Mouse (Mus musculus) heart, postnatal 4 days (tissue): ENCODE measurements at regions not wholly inside any gene's neighbourhood (a gene's known extent, or its start where the extent isn't known, plus 50 kb on each side); places are given as distances from the start of the nearest gene placed in this dataset.

Source experiments
- DNase-seq: peaks from one replicate; pipeline ENCODE4 v3.0.0; 2021

DNA sequence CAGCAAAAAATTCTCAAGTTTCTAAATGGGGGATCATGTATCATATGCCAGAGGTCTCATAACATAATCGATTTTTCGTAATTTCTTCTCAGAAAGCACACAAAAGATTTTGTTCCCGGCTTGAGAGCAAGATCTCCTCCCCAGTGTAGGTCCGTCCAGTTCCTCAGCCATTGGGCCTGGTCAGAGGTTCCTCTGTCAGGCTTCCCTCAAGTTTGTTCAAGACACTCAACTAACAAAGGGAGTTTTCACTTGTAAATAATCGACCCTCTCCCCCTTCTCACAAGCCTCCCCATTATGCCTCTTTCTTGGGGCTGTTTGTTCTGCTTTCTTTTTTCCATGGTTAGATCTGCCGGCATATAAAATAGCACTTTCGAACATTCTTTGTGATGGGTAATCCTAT, 539.7 kb downstream of the Ptprc start:
- DNase-seq = no peak

DNA sequence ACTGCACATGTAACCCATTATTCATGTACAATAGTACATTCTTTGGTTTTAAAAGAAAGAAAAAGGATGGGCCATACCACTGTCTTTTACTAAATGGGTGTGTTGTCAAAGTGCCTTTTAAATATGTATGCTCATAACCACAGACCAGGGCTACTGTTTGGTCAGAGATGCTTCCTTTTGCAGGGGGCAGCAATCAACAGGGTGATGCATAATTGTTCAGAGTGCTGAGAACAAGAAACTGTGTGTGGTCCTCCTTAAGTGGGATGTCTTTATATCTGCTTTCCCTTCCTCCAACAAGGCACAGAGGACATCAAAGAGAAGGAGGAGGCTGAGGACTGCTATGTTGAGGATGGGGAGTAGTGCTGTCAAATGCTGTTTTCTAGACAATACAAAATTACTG, 544.0 kb downstream of the Ptprc start:
- DNase-seq = no peak

DNA sequence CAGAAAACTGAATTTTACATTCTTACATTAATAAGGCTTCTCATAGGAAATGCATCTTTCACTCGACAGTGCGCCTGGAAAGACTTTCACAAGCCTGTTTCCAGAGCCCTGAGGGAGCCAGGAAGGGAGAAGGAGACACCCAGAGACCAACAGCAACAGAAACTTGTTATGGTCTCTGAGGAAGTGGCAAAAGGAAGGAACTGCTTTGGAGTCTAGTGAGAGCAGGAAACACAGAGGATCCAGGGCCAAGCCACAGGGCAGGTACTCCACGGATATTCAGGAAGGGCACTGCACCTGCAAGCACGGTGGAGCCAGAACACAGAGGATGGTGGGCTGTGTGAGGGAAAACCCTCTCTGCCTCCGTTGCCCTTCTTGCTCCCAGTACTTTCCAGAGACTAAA, 554.8 kb downstream of the Ptprc start:
- DNase-seq = peak; percentile 12

DNA sequence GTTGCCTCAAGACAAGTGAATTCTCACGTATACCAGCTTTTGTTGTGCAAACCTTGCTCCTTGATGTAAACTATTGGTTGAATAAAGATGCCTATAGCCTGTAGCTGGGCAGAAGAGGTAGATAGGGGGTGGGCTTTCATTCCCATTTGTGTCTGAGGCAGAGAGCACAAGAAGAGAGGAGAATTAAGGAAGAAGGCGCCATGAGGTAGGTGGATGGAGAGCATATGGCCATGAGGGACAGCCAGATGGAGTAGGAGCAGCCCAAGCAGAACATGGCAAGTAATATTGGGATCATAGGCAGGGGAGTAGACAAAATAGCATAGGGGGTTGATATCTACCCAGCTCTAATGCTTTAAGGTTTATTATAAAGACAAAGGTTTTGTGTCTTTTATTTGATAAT, 557.3 kb downstream of the Ptprc start:
- no peak for DNase-seq

DNA sequence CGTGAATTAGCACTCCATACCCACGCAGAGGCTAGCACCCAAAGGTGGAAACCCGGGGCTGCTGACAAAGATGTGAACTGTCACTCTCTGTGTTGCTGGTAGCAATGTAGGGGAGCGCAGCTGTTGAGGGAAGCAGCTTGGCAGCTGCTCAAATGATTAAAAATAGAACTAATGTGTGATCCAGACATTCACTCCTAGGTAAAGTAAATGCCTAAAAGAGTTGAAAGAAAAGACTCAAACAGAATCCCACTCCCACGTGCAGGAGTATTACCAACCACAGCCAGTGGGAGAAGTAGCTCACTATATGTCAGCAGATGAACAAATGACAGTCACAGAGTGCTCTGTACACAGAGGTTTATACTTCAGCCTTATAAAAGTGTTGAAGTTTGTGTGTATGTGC, 558.0 kb downstream of the Ptprc start:
- peak; percentile 34 for DNase-seq

DNA sequence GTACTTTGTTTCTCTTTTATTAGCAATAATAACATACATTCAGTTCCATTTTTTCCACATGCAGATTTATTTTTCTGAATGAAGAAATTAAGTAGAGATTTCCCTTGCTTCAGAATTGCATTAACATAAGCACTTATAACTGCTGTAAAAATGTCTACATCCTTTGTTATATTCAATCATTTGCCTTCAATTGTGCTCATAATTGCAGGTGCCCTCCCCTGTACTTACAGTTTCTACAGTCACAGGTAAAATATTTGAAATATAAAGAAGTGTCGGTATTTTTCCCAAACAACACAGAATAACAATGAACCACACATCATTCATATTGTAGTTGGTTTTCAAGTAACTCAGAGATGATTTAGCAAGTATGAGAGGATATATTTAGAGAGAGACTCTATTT, 568.8 kb downstream of the Ptprc start:
- DNase-seq = no peak

DNA sequence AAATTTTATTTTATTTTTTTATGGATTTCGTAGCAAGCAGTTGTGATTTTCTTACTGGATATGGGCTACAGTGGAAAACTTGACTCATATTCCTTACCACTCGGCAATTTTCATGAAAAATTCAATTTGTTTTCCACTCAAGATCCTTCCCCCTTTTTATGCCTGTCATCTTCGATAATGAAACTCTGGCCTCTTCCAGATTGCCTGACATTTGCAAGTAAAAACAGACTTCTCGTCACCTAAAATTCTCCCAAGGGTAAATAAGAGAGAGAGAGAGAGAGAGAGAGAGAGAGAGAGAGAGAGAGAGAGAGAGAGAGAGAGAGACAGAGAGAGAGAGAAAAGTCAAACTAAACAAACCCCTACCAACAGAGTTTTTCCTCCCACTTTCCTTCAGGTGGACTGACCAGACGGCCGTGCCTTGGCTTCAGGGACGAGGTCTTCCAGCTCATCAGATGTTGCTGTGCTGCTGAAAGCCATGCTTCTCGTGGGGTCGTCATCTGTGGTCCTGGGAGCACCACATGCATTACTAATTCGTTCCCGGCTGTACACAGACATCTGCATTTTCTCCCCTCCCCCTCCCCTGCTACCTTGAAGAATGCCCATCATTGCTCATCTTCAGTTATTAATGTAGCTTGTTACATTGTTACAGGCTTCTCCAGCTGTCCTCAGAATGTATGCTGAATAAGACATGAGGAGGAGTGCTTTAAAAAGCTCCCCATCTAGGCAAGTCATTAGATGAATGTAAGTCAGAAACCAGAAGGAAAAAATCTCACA, 569.4 kb downstream of the Ptprc start:
- no peak for DNase-seq

DNA sequence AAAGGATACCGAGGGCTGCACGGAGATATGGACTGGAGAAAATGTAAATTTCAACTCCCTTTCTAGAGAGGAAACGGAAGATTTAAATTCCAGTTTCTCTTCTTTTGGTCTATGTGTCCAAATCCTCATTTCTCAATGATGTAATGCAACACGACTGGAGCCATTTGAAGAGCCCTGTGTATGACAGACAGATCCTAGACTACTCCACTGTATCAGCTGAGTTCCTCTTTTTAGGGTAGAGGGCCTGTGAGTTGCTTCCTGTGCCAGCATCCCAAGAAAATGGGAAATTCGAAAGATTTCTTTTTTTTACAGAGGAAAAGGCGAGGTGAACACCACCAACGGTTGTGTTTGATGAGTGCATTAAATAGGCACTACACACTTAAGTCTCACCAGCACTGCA, 581.8 kb downstream of the Ptprc start:
- DNase-seq = no peak

DNA sequence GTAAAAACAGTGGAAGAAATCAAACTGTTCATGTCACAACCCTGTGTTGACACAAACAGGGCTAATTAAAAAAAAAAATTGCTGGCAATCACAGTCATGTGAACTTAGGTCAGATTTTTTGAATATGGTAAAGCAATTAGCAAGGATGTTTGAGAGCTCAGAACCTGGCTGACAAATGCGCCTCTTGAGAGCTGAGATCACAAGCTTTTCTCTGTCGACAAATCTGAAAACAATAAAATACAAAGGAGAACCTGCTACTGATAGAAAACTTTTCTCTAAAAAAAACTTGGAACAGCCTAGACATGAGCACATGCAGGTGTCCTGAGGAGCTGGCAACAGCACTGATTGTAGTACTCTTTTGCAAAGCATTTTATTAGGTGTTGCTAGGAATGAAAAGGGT, 583.6 kb downstream of the Ptprc start:
- no peak for DNase-seq

DNA sequence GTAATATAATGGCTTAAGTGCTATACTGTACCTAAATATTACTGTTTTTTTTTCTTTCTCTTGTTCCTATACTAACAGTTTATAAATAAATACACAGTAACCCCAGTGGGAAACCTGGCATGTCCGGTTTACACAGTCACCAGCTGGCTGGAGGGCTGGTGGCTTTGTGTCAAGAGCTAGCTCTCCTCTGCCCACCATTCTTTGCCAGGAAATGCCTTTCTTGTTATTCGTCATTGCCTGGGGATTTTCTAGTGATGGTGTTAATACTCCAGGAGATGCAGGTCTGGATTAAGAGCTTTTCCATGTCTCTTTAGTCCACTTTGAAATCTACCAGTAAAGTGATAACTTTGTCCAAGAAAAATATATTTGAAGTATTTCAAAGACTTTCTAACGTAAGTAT, 584.2 kb downstream of the Ptprc start:
- DNase-seq = peak; percentile 60

DNA sequence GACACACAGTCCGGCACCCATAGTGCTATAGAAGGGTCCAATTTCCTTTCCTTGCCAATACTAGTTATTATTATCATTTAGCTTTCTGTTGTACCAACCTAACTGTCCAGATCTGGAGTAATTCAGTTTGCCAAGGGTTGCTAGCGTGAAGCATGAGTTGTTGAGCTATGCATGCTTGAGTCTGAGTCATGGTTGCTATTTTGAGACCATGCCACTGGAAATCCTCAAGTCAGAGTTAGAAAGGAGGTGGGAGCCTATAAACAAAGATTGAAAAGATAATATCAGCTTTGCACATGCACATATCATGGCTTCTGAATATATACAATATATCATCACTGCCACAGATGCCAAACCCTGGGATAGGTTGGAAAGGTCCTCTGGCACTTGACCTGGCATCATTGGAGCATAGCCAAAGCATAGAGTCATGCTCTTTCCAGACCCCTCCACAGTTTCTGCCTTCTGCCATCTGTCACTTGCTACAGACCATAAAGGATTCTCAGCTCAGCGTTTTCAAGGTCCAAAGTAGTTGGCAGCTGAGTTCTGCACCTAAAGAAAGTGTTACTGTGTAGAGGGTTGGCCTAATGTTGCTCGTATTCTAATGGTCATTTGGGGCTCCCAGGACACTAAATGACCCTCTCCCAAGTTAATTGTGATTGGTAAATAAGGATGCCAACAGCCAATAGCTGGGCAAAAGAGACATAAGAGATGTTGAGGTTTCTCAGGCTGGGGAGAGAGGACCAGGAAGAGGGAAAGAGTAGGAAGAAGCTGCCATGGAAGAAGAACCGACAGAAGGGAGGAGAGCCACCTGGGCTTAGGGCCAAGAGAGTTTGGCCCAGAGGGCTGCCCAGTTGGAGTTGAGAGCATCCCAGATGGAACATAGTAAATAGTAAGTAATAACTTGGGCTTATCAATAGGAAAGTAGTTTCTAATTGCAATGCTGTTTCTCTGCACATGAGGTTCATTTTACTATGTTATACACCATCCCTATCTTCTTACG, 586.9 kb downstream of the Ptprc start:
- DNase-seq = no peak

DNA sequence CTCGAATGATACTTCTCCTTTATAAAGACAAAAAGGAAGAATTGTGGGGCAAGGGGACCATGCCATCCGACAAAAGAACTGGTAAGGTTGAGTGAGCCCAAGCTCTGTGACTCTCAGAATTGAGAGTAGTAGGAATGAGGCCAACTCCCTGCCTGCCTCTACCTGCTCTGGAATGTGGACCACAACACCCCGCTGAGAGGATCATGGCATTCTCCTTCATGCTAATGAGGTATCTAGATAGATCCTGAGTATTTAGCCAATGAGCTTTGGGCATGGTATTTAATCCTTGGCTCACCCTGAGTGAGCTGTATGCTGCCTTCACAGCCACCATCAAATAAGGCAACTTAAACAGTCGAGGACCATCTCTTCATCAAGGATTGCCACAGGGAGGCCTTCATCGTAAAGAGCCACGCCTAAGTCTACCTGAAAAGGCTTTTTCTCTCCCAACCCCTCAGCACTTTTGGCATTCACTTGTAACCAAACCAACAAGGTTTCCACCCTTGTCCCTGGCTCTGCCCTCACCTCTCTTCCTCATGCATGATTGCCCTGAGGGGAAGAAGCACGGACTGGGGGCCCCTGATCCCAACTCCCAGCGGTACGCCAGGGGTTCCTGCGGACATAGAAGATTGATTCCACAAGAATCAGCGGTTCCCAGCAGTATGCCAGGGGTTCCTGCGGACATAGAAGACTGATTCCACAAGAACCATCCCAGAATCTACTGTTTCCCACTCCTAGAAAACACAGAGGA, 587.9 kb downstream of the Ptprc start:
- no peak for DNase-seq

DNA sequence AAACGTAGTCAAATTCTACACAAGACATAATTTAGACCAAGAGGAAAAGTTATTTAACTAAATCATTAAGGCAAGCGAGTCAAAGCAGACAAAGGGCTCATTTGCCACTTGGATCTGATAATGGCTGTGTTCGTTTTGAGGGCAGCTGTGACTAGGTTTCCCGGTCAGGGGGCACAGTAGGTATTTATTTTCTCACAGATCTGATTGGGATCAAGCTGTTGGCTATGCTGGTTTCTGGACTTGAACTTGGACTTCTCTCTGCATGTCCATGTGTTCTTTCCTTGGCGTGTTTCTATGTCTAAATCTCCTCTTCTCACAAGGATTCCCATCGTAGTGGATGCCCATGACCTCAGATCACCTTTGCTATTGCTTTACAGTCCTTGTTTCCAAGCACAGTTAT, 590.8 kb downstream of the Ptprc start:
- no peak for DNase-seq

DNA sequence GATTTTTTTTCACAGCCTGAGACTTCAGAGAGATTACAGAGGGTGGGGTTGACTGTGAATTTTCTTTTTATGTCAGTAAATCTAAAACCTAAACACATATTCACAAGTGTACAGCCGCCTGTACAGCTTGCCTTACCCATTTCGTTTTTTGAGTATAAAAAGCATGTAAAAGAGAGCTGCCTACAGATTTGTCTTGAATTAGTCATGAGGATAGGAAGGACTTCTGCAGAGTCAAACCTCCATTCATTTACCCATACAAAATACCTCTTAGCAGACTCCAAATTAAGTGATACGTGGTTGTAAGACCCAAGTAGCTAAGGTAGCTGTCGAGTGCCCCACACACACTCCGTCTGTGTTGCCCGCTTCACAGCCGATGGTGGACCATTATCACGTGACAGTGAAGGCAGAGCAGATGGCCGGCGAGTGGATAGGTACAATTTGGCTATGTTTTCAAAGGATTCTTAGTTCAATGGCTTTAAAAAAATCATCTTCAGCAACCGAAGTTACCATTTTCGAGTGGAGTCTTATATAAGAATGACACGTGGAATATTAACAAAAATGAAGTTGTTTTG, 591.3 kb downstream of the Ptprc start:
- no peak for DNase-seq

DNA sequence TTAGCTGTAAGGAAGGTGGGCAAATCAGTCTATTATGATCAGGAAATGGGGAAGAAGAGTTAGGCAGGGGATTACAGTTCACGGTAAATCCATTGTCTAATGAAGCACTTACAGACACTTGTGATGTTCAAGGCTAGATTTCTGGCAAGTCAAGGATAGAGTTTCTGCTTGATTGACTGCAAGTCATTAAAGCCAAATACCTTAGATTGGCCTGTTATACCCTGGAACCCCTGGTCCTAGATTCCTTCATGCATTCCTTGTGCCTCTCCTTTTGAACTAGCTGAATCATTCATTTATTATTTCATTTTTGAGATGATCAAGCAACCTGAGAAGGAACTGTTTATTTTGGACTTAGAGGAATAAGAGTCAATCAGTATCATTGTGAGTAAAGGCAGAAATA, 597.9 kb downstream of the Ptprc start:
- DNase-seq = no peak

DNA sequence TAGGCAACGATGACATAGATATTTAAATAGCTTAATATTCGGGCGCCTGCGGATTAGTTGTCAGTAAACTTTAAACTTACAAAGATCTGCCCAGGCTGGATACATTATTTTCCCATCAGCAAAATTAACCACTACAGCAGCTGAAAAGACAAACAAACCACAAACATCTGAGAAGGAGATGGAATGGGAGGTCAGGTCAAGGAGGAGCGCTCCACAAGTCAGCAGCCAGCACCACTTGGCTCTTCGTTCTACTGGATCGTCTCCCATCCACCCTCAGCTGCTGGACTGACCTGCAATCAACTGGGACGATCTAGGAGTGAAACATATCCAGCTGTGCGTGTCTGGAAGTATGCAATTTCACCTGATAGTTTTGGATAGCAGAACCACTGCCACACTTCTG, 599.3 kb downstream of the Ptprc start:
- DNase-seq = no peak

DNA sequence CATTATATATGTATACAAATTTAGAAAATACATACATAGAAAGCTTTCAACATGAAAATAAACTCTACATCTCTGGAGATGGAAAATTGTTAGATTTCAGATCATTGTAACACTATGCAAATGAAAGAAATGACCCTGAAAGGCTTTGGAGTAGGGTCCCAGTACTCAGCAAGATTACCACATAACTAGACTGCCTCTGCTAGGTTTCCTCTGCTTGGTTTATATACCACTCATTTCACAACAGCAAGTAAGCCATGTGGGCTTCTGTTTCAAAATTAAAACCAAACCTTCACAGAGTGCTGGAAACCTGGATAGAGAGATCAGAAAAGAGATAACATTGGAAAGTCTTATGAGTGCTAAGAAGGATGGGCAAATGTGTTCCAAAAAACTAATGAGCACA, 600.1 kb downstream of the Ptprc start:
- no peak for DNase-seq

DNA sequence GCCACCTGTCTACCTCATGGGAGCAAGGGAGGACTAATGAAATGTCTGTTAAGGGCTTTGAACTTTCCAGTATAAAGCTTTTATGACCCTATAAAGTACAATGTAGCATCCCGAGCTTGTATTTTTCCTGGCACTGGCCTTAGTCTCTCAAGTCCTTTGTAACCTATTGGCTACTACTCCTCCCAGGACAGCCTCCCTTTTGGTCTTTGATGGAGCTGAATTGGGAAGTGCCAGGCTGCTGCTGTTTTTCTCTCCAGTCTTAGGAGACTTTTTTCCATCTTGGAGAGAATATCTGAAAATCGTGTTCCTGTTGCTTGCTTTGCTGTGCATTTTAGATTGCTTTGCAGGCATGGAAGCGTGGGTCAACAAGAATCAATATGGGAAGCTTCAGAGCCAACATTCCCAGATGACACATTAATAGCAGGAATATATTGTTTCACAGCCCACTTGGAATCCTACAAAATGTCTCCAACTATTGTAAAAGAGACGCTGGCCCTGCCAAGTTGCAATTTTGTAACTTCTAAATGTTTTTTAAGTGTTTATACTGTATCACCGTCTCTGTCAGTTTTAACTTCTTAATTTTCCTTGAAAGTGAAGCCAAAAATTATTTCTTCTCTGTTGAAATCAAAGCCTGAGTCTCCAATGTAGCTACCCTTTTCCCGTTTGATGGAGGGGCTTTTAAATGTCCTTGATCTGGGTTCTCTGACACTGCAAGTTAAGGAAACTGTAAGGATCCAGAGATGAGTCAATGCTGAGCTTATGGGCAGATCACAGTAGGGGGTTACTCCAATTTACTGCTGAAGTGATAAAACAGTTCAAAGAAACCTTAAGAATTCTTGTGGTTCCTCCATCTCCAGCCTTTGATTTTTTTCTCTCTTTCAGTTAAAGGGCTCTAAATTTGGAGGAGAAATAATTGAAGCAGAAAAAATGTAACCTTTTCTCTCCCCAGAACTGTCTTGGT, 603.3 kb downstream of the Ptprc start:
- DNase-seq = no peak

DNA sequence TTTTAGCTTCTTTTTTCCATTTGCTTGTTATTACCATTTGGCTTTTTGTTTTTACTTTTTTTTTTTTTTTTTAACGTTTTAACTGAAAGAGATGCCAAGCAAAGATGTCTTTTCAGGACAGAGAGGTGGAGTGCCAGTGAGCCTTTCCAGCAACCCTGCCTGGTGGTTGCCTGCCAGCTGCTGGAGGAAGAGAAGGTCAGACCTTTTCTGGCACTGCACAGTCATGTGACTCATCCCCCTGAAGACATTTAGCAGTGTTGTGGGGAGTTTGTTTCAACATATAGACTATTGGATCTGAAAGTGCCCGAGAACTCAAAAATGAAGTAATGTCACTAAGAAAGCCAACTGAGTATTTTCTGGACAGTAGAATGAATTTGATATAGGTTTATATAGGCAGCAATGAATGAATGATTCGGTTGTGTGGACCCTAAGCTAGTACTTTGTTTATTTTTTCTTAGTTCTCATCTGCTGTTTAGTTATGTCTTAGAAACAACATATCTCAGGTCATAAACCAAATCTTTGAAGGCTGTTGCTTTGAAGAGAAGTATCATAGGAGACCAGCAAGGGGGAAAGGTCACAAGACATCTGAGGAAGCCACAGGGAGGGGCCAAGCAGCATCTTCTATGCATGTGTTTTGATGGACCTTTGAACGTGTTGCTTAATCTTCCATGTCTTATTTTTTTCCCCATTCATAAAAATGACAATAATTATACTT, 604.2 kb downstream of the Ptprc start:
- DNase-seq = peak; percentile 40

DNA sequence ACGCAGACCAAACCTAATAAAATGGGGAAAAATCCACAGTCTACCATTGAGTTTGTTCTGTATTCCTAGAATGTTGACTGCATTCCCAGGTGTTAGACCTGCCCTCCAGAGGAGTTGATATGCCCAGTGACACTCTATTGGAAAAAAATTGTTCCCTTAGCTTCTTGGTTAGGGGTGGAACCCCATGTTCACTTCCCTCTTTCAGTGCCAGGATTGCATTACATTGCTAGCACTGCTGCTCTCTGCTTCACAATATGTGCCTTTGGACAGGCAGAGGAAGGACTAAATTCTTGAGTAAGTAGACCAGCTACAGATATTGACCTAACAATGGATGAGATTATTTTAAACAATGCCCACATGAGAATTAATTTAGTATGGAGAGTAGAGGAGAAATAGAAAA, 607.3 kb upstream of the Nr5a2 start:
- no peak for DNase-seq

DNA sequence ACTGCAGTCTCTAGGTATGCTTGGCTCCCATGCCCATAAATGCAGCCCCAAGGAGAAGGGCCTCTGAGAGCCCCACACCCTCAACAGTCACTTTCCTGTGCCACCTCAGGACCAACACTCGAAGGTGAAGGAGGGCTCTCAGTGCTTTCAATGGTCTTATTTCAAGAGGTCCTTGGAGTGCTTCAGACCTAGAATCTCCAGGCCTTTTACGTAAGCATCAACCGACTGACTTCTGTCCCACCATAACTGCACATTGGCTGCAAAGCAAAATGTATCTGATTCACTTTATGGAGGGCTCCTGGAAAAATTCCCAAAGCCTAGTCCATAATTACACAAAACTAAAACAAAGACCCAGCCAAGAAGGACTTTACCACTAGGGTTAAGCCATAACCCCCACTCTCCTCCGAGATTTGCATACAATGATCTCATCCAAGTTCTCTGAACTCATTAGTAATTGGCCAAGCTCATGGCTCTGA, 605.4 kb upstream of the Nr5a2 start:
- no peak for DNase-seq
